Mouse (Mus musculus) limb, embryonic 10.5 days (tissue): ENCODE measurements around the gene Chchd6. TPM values are rescaled to one million over a fixed set of nuclear protein-coding genes. Genes with fewer than 3 reads are reported as not detected.

Experiments
- DNase-seq: peaks from one replicate; pipeline ENCODE4 v3.0.0-alpha.2; 2017; ENCODE audit warnings: low spot score
- H3K27ac ChIP-seq: fragments of 300-500 bp; sonication (generic); 2 replicates; pipeline ENCODE4 v1.5.1; 2016; ENCODE audit warnings: mild to moderate bottlenecking
- H3K27me3 ChIP-seq: fragments of 300-500 bp; sonication (generic); 2 replicates; pipeline ENCODE4 v1.6.1; 2016; ENCODE audit warnings: low read depth, mild to moderate bottlenecking; ENCODE audit not compliant: poor library complexity, severe bottlenecking
- H3K36me3 ChIP-seq: fragments of 300-500 bp; sonication (generic); 2 replicates; pipeline ENCODE4 v1.6.1; 2016; ENCODE audit warnings: mild to moderate bottlenecking, moderate library complexity
- H3K4me1 ChIP-seq: fragments of 300-500 bp; sonication (generic); 2 replicates; pipeline ENCODE4 v1.6.1; 2016
- H3K4me3 ChIP-seq: fragments of 300-500 bp; sonication (generic); 2 replicates; pipeline ENCODE4 v1.5.1; 2016; ENCODE audit warnings: mild to moderate bottlenecking, moderate library complexity
- H3K9me3 ChIP-seq: fragments of 300-500 bp; sonication (generic); replicated peaks from 2 replicates; pipeline ENCODE4 v1.6.1; 2016; ENCODE audit warnings: mild to moderate bottlenecking
- WGBS: fragments of 180-500 bp; shearing (Covaris S2); methylation state at CpG from one replicate; pipeline ENCODE4 v1.1.7; 2016; 5-methylcytosine and 5-hydroxymethylcytosine counted together
- polyA plus RNA-seq: library from polyadenylated mRNA; unstranded; fragments of >200 nt; fragmentation: Nextera tagmentation; extraction: Ambion mirVana; gene quantifications from 2 replicates; pipeline ENCODE4 v1.2.1, GENCODE M21; 2016

Chchd6 gene
- polyA plus RNA-seq, 1 experiment from 2014 or later = 68.8 TPM

DNA sequence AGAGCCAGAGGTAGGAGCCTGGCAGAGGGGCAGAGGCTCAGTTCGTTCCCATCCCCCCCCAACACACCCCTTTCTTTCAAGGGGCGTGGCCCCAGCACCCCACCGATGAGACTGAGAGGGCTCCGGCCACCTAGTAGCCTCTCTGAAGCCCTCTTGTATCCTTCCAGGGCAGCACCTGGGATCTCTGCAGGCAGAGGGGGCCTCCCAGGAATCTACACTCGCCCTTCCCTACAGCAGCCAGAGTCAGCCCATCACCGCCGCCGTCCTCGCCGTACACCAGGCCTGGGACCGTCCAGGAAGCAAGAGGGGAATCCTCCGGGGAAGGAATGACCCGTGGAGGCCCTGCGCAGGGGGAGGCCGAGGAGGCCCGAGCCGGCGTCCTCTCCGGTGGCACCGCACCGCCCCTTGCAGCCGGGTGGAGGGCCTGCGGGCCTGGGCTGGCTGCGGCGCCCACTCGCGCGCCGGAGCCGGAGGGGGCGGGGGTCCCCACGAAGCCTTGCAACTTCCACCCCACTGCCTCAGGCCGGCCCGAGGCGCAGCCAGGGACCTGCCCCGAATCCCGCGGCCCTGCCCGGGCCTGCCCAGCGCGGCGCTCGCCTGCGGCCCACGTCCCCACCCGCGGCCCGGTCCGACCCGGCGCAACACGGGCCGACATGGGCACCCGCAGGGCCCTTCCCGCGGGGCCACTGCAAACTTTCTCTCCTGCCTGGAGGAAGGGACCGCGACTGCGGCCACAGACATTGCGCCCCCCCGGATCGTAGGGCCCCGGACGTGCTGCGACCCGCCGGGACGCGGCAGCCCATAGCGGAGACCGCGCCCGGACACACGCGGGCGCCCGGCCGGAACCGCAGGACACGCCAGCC lies 233.8 kb downstream of the Chchd6 start:
- Histone ChIP-seq H3K4me1 (peaks cover 39% of the 10 kb centered on the region), H3K9me3 (no peaks in the 10 kb centered on the region), H3K4me3 (peak overlapping the region; percentile 99), H3K36me3 (peaks cover 14% of the 10 kb centered on the region), H3K27ac (peak overlapping the region; percentile 96), H3K27me3 (peaks cover 15% of the 10 kb centered on the region)
- under 1% methylated on average over 59 of the region's 80 CpGs for WGBS
- peak; percentile 71 for DNase-seq

DNA sequence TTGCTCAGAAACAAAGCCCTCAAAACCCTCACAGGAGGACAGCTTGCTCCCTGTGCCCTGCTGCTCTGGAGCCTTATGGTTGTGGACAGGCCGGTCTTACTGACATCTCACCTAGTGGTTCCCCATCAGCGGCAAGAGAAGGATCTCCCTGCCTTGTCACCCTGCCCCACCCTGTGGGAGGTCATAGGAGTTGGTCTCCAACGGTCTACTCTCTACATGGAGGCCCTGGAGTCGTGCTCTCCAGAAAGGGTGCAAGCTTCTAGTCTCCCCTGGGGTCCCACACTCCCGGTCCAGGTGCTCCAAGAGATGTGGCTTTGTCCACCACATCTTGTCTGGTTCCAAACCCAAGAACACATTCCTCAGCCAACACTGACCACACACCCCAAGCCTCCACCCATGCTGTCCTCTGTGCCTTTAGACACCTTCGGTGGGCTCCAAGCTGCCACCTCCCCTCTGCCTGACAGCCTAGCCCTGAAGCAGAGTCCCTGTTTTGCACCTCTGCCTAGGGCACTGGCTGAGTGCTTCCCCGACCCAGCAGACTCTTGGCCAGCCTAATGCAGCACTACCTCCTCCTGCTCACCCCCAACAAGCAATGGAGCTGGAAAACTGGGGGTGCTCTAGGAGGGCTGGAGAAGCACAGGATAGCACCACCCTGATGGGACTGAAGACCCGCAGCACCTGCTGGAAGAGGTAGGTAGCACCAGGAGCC lies 234.6 kb downstream of the Chchd6 start:
- Histone ChIP-seq H3K4me3 (peak overlapping the region; percentile 99), H3K27me3 (peaks cover 15% of the 10 kb centered on the region), H3K36me3 (peaks cover 22% of the 10 kb centered on the region), H3K4me1 (peaks cover 39% of the 10 kb centered on the region), H3K9me3 (no peaks in the 10 kb centered on the region), H3K27ac (peak overlapping the region; percentile 96)
- no peak for DNase-seq
- 54% methylated on average over 8 of the region's 8 CpGs for WGBS

DNA sequence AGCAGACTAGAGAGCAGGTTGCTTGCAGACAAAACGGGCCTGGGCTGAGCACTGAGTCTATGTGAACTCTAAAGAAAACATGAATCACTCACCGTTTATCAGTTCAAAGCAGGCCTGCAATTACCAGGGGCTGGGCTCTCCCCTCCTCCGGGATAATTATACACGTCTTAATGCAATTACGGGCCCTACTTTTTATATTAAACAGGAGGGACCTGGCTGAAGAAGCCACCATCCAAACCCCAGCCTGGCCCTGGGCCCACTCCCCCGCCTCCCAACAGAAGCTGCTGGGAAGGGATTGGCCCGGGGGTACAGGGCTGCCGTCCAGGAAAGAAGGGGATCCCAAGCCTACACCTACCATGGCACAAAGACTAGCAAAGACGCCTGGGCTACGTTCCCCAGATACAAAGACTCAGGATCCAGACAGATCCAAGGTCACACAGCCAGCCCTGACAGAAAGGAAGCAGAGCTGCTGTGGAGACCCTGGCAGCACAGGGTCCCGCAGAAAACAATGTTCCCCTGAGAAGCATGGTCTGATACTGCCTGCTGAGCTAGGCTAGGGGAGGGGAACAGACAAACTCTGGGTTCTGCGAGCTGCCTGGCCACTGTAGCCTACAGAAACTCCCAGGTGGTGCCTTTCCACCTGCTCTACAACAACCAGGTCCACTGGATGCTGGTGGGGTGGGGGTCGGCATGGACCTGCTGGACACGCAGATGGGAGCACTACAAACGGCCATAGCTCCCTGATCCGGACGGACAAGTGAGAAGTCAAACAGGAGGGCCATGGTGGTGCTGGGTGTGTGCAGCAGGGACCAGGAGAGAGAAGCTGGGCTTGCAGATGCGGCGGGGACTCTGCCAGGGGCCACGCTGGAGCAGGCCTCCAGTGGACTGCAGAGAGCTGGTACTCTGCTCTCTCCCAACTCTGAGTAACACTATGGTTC lies 235.4 kb downstream of the Chchd6 start:
- Histone ChIP-seq H3K4me1 (peaks cover 47% of the 10 kb centered on the region), H3K36me3 (peaks cover 30% of the 10 kb centered on the region), H3K27ac (peak overlapping the region; percentile 96; the same call in 1 of the 2 replicates), H3K27me3 (peaks cover 15% of the 10 kb centered on the region), H3K9me3 (no peaks in the 10 kb centered on the region), H3K4me3 (peak overlapping the region; percentile 99; the same call in 1 of the 2 replicates)
- WGBS = 62% methylated on average over 20 of the region's 20 CpGs
- DNase-seq = no peak

DNA sequence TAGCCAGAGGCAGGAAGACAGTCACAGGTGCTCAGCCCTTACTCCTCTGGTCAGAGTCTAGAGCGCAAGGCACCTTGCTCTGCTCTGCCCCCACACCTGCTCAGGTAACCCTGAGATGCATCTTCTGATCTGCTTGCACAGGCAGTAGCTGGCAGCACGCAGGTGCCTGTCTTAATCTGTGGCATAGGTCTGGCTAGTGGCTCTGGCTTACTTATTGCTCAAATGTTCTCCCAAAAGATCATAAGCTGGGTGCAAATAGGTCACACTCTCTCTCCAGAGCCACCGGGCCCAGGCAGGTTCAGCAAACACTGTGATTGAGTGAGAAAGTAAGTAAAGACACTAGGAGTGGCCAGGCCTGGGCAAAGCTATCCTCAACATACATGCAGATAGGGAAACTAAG lies 236.3 kb downstream of the Chchd6 start:
- Histone ChIP-seq H3K4me1 (peaks cover 49% of the 10 kb centered on the region), H3K36me3 (peaks cover 39% of the 10 kb centered on the region), H3K9me3 (no peaks in the 10 kb centered on the region), H3K27me3 (peaks cover 10% of the 10 kb centered on the region), H3K27ac (no peak overlapping the region), H3K4me3 (no peak overlapping the region)
- WGBS = 87% methylated on average over 3 of the region's 3 CpGs
- DNase-seq = no peak

DNA sequence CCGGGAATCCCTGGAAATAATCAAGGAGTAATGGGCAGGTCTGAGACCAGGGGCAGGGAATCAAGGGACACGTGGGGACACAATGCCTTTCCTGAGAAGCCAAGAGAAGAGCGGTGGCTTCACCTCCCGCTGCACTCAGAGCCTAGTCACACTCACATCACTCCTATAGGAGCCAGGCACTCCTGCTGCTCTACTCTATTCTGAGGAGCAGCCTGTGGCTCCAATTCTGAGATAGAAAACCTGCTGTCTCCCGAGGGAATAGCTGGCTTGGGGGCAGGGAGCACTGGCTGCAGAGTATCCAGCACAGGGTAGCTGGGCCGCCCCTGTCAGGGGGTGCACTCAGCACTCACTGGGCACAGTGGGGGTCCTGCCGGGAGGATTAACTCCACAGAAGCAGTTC lies 239.8 kb downstream of the Chchd6 start:
- no peak for DNase-seq
- Histone ChIP-seq H3K9me3 (no peaks in the 10 kb centered on the region), H3K4me3 (no peak overlapping the region), H3K27ac (no peak overlapping the region), H3K36me3 (peaks cover 72% of the 10 kb centered on the region), H3K27me3 (no peaks in the 10 kb centered on the region), H3K4me1 (peaks cover 59% of the 10 kb centered on the region)
- WGBS = 58% methylated on average over 7 of the region's 7 CpGs

DNA sequence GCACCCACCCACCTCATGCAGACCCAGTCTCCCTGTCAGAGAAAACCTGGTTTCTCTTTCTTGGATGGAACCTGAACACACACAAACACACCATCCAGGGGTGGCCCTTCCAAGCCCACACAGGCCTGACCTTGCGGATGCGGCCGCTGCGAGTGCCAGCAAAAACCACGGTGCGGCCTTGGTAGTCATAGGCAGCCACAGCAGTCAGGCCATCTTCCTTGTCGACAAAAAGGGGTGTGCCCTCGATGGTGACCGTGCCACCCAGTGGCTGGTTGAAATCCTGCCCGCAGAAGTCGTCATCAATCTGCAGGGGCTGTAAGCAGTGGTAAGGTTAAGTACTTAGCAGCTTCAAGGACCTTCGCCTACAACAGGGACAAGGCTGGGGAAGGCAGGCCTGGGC lies 240.7 kb downstream of the Chchd6 start:
- no peak for DNase-seq
- WGBS = 87% methylated on average over 12 of the region's 12 CpGs
- no peak overlapping the region for H3K4me3 ChIP-seq
- H3K4me1 ChIP-seq = peaks cover 53% of the 10 kb centered on the region
- H3K27ac ChIP-seq = 0 out of 2 replicates have a peak overlapping the region, but pooled peaks have one; percentile 20
- H3K36me3 ChIP-seq = peaks cover 82% of the 10 kb centered on the region
- H3K9me3 ChIP-seq = no peaks in the 10 kb centered on the region
- no peaks in the 10 kb centered on the region for H3K27me3 ChIP-seq

DNA sequence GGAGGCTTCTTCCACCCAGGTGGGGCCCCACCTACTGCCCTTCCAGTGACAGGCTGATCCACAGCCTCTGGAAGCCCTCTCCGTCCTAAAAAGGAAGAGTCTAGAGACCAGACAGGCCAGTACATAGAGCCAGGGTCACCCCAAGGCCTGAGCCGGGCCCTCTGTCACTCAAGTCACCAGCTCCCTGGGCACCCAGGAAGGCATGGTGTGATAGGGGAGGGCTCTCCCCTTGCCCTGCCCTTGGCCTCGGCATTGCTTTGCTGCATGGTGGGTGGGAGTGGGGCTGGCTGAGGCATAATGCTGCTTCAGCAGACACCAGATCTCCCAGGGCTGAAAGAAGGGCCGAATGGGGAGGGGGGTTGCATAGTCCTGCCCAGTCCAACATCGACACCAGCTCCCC lies 241.4 kb downstream of the Chchd6 start:
- Histone ChIP-seq H3K27me3 (no peaks in the 10 kb centered on the region), H3K4me3 (no peak overlapping the region), H3K9me3 (no peaks in the 10 kb centered on the region), H3K27ac (no peak overlapping the region), H3K36me3 (peaks cover 88% of the 10 kb centered on the region), H3K4me1 (peaks cover 46% of the 10 kb centered on the region)
- 86% methylated on average over 5 of the region's 5 CpGs for WGBS
- DNase-seq = no peak

DNA sequence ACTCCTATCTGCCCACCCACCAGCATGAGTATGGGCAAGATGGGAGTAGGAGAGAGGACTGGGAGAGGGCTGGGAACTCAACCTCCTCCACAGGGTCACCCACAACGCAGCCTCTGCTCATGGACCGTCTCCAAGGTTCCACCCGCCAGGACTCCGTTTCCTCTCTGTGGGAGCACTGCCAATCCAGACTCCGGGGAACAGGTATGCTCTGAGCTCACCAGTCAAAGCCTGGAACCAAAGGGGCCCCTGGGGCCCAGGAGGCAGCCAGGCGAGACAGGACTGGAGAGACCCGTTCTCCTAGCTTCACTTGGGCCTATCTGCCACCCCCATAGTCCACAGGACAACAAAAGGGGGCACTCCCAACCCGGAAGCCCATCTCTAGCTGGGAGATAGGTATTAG lies 242.4 kb downstream of the Chchd6 start:
- DNase-seq = no peak
- Histone ChIP-seq H3K36me3 (peaks cover 94% of the 10 kb centered on the region), H3K4me1 (peaks cover 49% of the 10 kb centered on the region), H3K27me3 (no peaks in the 10 kb centered on the region), H3K9me3 (no peaks in the 10 kb centered on the region), H3K4me3 (no peak overlapping the region), H3K27ac (peak overlapping the region; percentile 77)
- WGBS = 89% methylated on average over 8 of the region's 8 CpGs

DNA sequence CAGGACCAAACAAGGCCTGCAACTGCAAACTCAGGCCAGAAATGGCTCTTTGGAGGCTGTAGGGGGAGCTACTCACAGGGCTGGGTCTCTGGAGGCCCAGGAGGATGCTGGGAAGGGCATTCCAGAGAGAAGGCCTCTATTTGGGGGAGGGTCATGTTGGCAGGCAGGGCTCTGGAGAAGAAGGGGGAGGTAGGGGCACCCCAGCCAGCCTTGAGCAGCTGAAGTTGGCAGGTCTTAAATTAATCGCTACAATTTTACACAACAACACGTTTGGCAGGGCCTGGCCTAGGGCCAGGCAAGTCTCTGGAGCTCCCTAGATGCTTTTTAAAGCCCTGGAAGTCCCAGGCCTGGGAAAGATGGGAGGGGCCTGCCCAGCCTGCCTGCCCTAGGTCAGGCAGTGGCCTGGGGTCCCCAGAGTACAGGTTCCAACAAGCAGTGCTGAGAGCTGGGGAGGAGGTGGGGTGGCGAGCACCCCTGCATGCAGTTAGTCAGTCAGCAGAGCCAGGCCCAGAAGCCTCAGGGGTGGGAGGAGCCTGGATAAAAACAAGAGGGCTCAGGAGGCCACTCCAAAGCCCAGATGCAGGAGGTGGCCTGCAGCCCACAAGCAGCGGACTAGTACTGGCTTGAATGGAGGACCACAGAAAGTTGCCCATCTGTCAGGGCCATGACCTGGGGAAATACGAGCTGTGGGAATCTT lies 243.9 kb downstream of the Chchd6 start:
- H3K36me3 ChIP-seq = peaks cover 98% of the 10 kb centered on the region
- no peaks in the 10 kb centered on the region for H3K27me3 ChIP-seq
- WGBS = 27% methylated on average over 5 of the region's 5 CpGs
- H3K4me1 ChIP-seq = peaks cover 49% of the 10 kb centered on the region
- H3K27ac ChIP-seq = peak overlapping the region; percentile 77
- no peak overlapping the region for H3K4me3 ChIP-seq
- peak; percentile 46 for DNase-seq
- no peaks in the 10 kb centered on the region for H3K9me3 ChIP-seq

DNA sequence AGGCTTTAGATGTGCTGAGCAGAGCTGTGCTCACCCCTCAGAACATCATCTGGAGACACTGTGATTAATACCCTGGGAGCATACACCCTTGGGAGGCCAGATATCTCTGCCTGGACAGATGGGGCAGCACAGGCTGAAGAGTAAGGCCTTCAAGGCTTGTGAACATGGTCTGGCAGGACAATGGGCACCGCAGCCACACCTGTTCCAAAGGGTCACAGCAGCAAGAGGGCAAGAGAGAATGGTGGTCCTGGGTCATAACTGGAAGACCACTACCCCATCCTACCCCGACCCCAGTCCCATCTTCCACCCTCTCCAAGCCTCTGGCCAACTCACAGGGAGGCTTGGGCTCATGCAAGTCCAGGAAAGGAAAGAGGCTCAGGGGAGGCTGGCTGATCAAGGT lies 244.9 kb downstream of the Chchd6 start:
- Histone ChIP-seq H3K4me1 (peaks cover 54% of the 10 kb centered on the region), H3K27ac (peak overlapping the region; percentile 17)

DNA sequence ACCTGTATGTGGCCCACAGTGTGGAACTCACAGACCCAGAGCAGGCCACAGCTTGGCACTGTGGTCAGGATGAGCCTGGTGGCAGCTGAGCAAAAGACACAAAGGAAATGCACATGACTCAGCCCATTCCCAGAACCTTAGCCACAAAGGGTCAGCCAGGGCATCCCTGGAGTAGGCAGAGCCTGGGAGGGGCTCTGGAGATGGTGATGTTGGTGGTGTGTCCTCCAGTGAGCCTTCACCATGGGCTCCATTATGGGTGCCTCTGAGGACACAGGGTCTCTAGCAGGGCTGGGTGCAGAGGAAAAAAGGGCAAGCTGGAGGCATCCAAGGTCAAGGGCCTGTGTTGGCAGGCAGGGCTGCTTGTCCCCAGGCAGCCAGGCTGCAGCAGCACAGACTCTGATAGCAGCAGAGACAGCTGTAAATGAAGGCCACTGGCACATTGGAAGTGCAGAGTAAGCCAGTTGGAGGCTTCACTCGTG lies 245.4 kb downstream of the Chchd6 start:
- Histone ChIP-seq H3K36me3 (peaks cover 84% of the 10 kb centered on the region), H3K4me3 (no peak overlapping the region), H3K4me1 (peaks cover 54% of the 10 kb centered on the region), H3K9me3 (no peaks in the 10 kb centered on the region), H3K27ac (no peak overlapping the region; the same call in 1 of the 2 replicates), H3K27me3 (no peaks in the 10 kb centered on the region)
- no peak for DNase-seq
- 95% methylated on average over 1 of the region's 1 CpGs for WGBS

More for the DNA sequence above, 244.9 kb downstream of the Chchd6 start:
- DNase-seq = no peak
- Histone ChIP-seq H3K27me3 (no peaks in the 10 kb centered on the region), H3K36me3 (peaks cover 89% of the 10 kb centered on the region), H3K4me3 (no peak overlapping the region), H3K9me3 (no peaks in the 10 kb centered on the region)
- 98% methylated on average over 2 of the region's 2 CpGs for WGBS

DNA sequence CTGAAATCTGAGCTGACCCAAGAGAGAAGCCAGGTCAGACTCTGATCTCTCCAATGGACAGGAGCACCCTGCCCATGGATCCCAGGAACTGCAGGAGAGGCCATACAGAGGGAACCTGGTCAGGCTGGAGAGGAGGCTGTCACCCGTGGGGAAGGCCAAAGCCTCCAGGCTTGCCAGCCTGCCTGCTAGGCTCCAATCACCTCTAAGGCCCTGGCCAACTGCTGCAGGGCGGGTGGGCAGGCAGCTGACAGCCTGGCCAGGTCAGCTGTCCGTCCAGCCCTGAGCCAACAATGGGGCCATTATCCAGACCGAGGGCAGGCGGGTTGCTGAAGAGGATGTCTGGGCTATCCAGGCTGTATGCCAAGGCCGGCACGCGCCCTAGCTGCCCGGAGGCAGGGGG lies 247.1 kb downstream of the Chchd6 start:
- Histone ChIP-seq H3K4me3 (no peak overlapping the region), H3K4me1 (peaks cover 65% of the 10 kb centered on the region), H3K36me3 (peaks cover 73% of the 10 kb centered on the region), H3K9me3 (no peaks in the 10 kb centered on the region), H3K27me3 (no peaks in the 10 kb centered on the region), H3K27ac (peak overlapping the region; percentile 37)
- DNase-seq = no peak
- WGBS = 91% methylated on average over 9 of the region's 9 CpGs
